Mouse (Mus musculus) liver, embryonic 15.5 days (tissue): ENCODE results near the gene Ferd3l. TPM values are rescaled to one million over a fixed set of nuclear protein-coding genes. Genes with fewer than 3 reads are reported as not detected.

Experiments
- ATAC-seq: fragments of 200-750 bp; cut with Nextera tagmentation; 2 replicates; pipeline ENCODE4 v1.8.0; 2017; ENCODE audit warnings: moderate number of reproducible peaks, mild to moderate bottlenecking, moderate library complexity; ENCODE audit not compliant: insufficient read depth
- H3K27ac ChIP-seq: fragments of 300-500 bp; sonication (generic); replicated peaks from 2 replicates; pipeline ENCODE4 v1.5.1; 2015; ENCODE audit warnings: mild to moderate bottlenecking, inconsistent platforms
- H3K27me3 ChIP-seq: fragments of 300-500 bp; sonication (generic); 2 replicates; pipeline ENCODE4 v1.6.1; 2015; ENCODE audit warnings: mild to moderate bottlenecking, inconsistent platforms
- H3K36me3 ChIP-seq: fragments of 300-500 bp; sonication (generic); replicated peaks from 2 replicates; pipeline ENCODE4 v1.6.1; 2015; ENCODE audit warnings: moderate library complexity, mild to moderate bottlenecking, inconsistent platforms
- H3K4me1 ChIP-seq: fragments of 300-500 bp; sonication (generic); replicated peaks from 2 replicates; pipeline ENCODE4 v1.6.1; 2015; ENCODE audit warnings: inconsistent platforms
- H3K4me2 ChIP-seq: fragments of 300-500 bp; sonication (generic); 2 replicates; pipeline ENCODE4 v1.6.1; 2015; ENCODE audit warnings: moderate library complexity, mild to moderate bottlenecking, inconsistent platforms
- H3K4me3 ChIP-seq: fragments of 300-500 bp; sonication (generic); replicated peaks from 2 replicates; pipeline ENCODE4 v1.5.1; 2015; ENCODE audit warnings: mild to moderate bottlenecking, inconsistent platforms
- H3K9ac ChIP-seq: fragments of 300-500 bp; sonication (generic); 2 replicates; pipeline ENCODE4 v1.6.1; 2015; ENCODE audit warnings: moderate library complexity, mild to moderate bottlenecking, inconsistent platforms
- H3K9me3 ChIP-seq: fragments of 300-500 bp; sonication (generic); replicated peaks from 2 replicates; pipeline ENCODE4 v1.6.1; 2016; ENCODE audit warnings: inconsistent platforms
- WGBS: fragments of 180-500 bp; shearing (Covaris S2); methylation state at CpG from one replicate; pipeline ENCODE4 v1.1.7; 2015; ENCODE audit warnings: mixed read lengths; ENCODE audit not compliant: insufficient replicate concordance; 5-methylcytosine and 5-hydroxymethylcytosine counted together
- polyA plus RNA-seq: library from polyadenylated mRNA; unstranded; fragments of >200 nt; fragmentation: Nextera tagmentation; extraction: Ambion mirVana; gene quantifications from 2 replicates; pipeline ENCODE4 v1.2.1, GENCODE M21; 2015

Ferd3l gene
- polyA plus RNA-seq, 1 experiment from 2014 or later, result not detected

- Histone ChIP-seq H3K4me2 (no peak overlapping the region), H3K27ac (no peak overlapping the region), H3K9ac (no peak overlapping the region), H3K27me3 (peaks cover 86% of the 10 kb centered on the region), H3K4me3 (no peak overlapping the region), H3K9me3 (no peaks in the 10 kb centered on the region), H3K36me3 (no peaks in the 10 kb centered on the region), H3K4me1 (no peaks in the 10 kb centered on the region; the same call in 1 of the 2 replicates)
- WGBS, result 1% methylated on average over 35 of the region's 35 CpGs
- ATAC-seq, result no peak
These were observed 38.5 kb downstream of the Ferd3l start for GRCm38 (mm10) chr12:33966490-33967415.

DNA sequence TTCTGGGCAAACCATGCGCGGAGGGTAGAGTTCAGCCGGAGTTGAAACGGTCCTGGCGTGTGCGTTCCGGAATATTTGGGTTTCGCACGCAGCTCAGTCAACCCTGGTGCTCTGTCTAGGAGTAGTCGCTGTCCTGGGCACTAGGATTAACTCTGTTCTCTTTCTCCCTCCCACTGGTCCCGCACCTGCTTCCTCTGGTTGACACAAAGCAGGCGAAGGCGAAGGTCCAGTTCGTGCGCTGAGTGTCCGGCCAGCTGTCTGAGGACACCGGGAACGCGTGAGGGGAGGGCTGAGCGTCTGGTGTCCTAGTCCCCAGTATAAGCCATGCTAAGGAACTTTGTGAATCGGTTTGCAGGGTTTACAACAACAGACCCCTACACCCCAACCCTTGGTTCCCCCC lies 39.3 kb downstream of the Ferd3l start:
- Histone ChIP-seq H3K9ac (no peak overlapping the region), H3K4me1 (no peaks in the 10 kb centered on the region; the same call in 1 of the 2 replicates), H3K4me3 (no peak overlapping the region), H3K27ac (no peak overlapping the region), H3K4me2 (no peak overlapping the region), H3K27me3 (peaks cover 78% of the 10 kb centered on the region), H3K9me3 (no peaks in the 10 kb centered on the region), H3K36me3 (no peaks in the 10 kb centered on the region)
- WGBS, result 1% methylated on average over 21 of the region's 21 CpGs
- no peak for ATAC-seq

GRCm38 (mm10) chr12:33968041-33968897 lies 40.0 kb downstream of the Ferd3l start:
- Histone ChIP-seq H3K9ac (no peak overlapping the region), H3K27me3 (peaks cover 71% of the 10 kb centered on the region), H3K9me3 (no peaks in the 10 kb centered on the region), H3K4me1 (no peaks in the 10 kb centered on the region; the same call in 1 of the 2 replicates), H3K4me3 (no peak overlapping the region), H3K4me2 (no peak overlapping the region), H3K27ac (no peak overlapping the region), H3K36me3 (no peaks in the 10 kb centered on the region)
- 3% methylated on average over 37 of the region's 37 CpGs for WGBS
- ATAC-seq, result no peak

- no peaks in the 10 kb centered on the region for H3K9me3 ChIP-seq
- H3K9ac ChIP-seq, result no peak overlapping the region
- ATAC-seq, result no peak
- no peaks in the 10 kb centered on the region for H3K36me3 ChIP-seq
- no peaks in the 10 kb centered on the region; the same call in 1 of the 2 replicates for H3K4me1 ChIP-seq
- H3K27me3 ChIP-seq, result peaks cover 65% of the 10 kb centered on the region
- WGBS, result 11% methylated on average over 4 of the region's 4 CpGs
- no peak overlapping the region for H3K4me2 ChIP-seq
- no peak overlapping the region for H3K27ac ChIP-seq
- H3K4me3 ChIP-seq, result no peak overlapping the region
These were observed 40.6 kb downstream of the Ferd3l start for GRCm38 (mm10) chr12:33968898-33969178.

Other genes with a start within 250 kb of the Ferd3l start
- gene Twist1, start 29.2 kb downstream of the Ferd3l start, polyA plus RNA-seq, result 0.12 TPM in 2 replicates